Mouse (Mus musculus) midbrain, embryonic 10.5 days (tissue): ENCODE measurements around the gene Cd320. TPM values are rescaled to one million over a fixed set of nuclear protein-coding genes. Genes with fewer than 3 reads are reported as not detected.

Experiments
- DNase-seq: peaks from one replicate; pipeline ENCODE4 v3.0.0-alpha.2; 2017; ENCODE audit warnings: low spot score
- H3K27ac ChIP-seq: fragments of 300-500 bp; sonication (generic); replicated peaks from 2 replicates; pipeline ENCODE4 v1.5.1; 2016; ENCODE audit warnings: mild to moderate bottlenecking
- H3K27me3 ChIP-seq: fragments of 300-500 bp; sonication (generic); 2 replicates; pipeline ENCODE4 v1.6.1; 2016; ENCODE audit warnings: low read depth, mild to moderate bottlenecking; ENCODE audit not compliant: poor library complexity, severe bottlenecking
- H3K36me3 ChIP-seq: fragments of 300-500 bp; sonication (generic); 2 replicates; pipeline ENCODE4 v1.6.1; 2016; ENCODE audit warnings: mild to moderate bottlenecking, moderate library complexity
- H3K4me1 ChIP-seq: fragments of 300-500 bp; sonication (generic); 2 replicates; pipeline ENCODE4 v1.6.1; 2016
- H3K4me3 ChIP-seq: fragments of 300-500 bp; sonication (generic); 2 replicates; pipeline ENCODE4 v1.5.1; 2016; ENCODE audit warnings: mild to moderate bottlenecking, moderate library complexity
- H3K9me3 ChIP-seq: fragments of 300-500 bp; sonication (generic); replicated peaks from 2 replicates; pipeline ENCODE4 v1.6.1; 2016; ENCODE audit warnings: mild to moderate bottlenecking
- WGBS: fragments of 180-500 bp; shearing (Covaris S2); methylation state at CpG from one replicate; pipeline ENCODE4 v1.1.7; 2016; 5-methylcytosine and 5-hydroxymethylcytosine counted together
- polyA plus RNA-seq: library from polyadenylated mRNA; unstranded; fragments of >200 nt; fragmentation: Nextera tagmentation; extraction: Ambion mirVana; gene quantifications from 2 replicates; pipeline ENCODE4 v1.2.1, GENCODE M21; 2016

The Cd320 gene
- 82.0 and 82.4 TPM in 2 replicates for polyA plus RNA-seq

DNA sequence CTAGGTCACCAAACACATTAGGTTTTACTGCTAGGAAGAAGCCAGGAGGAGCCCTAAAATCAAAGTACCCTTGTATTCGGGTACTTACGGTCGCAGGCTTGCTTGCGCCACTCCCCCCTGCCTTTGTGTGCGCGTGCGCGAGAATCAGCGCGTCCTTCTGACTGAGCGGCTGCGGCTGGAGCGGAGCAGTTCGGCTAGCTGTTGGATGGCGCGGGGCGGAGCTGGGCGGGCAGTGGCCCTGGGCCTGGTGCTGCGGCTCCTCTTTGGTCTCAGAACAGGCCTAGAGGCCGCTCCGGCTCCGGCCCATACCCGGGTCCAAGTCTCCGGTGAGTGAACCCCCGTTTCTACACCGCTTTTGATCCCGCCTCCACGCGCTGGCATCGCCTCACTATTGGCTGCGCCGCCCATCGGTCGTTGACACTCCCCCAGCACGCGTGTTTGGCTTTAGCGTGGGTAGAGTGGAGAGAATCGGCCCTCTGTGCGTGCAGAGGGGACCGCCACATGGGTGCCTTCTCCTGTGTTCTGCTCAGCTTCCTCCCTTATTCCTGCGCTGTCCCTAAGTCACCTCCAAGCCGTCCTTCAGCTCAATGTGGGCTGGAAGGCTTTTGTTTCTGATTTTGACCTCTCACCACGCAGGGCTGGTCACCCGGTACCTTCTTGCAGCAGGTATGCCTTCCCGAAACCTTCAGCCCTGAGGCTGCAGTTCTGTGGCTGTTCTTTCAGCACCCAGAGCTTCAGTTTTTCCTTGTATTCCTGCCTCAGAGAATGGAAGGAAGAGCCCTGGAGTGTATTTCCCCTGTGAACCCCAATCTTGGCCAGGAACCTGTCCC lies at the start of gene Cd320:
Cd320 (plus strand) TSS at position 126 of the 830 bp plus-strand sequence.
- Histone ChIP-seq H3K36me3 (peaks cover 41% of the 10 kb centered on the region), H3K9me3 (no peaks in the 10 kb centered on the region), H3K4me3 (peak within 1 kb of the TSS; percentile 68), H3K27ac (peak within 1 kb of the TSS; percentile 88), H3K4me1 (peaks cover 22% of the 10 kb centered on the region), H3K27me3 (no peaks in the 10 kb centered on the region)
- peak; percentile 91 for DNase-seq
- under 1% methylated on average over 45 of the region's 45 CpGs for WGBS

DNA sequence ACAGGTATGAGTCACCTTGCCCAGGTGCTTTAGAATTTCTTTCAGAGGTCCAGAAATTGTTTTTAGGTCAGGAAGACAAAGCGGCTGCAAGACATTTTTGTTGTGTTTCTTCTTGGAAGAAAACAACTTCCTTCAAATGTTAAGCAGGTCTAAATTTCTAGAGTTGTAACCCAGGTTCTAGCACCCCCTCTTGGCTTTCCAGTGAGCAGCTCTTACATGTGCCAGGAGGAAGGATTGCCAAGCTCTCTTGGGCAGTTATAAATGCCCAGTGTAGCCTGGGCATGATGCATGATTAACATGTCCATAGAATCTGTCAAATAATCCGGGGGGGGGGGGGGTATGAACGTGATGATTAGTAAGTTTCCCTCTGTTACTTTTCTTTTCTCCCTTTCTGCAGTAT lies 44.6 kb upstream of the Cd320 start:
- no peaks in the 10 kb centered on the region for H3K9me3 ChIP-seq
- no peaks in the 10 kb centered on the region for H3K36me3 ChIP-seq
- no peak for DNase-seq
- H3K27me3 ChIP-seq, result no peaks in the 10 kb centered on the region
- no peak overlapping the region for H3K4me3 ChIP-seq
- 58% methylated on average over 3 of the region's 3 CpGs for WGBS
- H3K27ac ChIP-seq, result no peak overlapping the region
- H3K4me1 ChIP-seq, result no peaks in the 10 kb centered on the region

DNA sequence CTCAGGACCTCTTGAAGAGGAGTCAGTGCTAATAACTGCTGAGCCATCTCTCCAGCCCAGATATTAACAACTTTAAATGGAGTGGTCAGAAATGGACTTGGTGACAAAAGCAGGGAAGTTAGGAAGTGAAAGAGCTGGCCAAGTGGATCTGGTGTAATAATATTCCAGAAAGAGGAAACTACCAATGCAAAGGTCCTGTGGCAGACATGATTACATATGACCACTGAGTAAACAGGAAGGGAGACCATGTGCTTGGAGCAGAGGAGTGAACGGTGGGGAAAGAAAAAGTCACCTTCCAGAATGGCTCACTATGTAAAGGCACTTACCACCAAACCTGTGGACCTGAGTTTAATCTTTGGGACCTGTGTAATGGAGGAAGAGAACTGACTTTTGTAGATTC lies 43.6 kb upstream of the Cd320 start:
- Histone ChIP-seq H3K9me3 (no peaks in the 10 kb centered on the region), H3K4me1 (no peaks in the 10 kb centered on the region), H3K27ac (no peak overlapping the region), H3K4me3 (no peak overlapping the region), H3K27me3 (no peaks in the 10 kb centered on the region), H3K36me3 (no peaks in the 10 kb centered on the region)
- no peak for DNase-seq
- WGBS, result 74% methylated on average over 1 of the region's 1 CpGs

DNA sequence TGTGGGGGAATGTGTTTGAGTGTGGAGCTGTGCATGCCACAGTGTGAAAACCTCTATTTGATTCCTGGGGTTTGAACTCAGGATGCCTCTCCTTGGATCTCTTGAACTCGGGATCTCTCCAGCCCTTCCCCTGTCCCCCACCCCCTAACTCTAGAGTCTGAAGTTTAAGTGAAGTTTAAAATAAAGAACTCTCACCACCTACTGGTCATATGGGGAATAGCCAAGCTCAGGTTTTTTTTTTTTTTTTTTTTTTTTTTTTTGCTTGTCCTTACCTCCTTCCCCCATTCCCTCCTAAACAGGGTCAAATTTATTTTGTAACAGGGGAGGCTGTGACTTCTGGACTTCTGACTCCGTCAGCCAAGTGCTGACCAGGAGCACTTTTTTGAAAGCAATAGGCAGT lies 40.7 kb upstream of the Cd320 start:
- no peak overlapping the region for H3K27ac ChIP-seq
- 1% methylated on average over 2 of the region's 2 CpGs for WGBS
- no peak overlapping the region for H3K4me3 ChIP-seq
- no peaks in the 10 kb centered on the region for H3K9me3 ChIP-seq
- H3K4me1 ChIP-seq, result no peaks in the 10 kb centered on the region
- H3K36me3 ChIP-seq, result no peaks in the 10 kb centered on the region
- H3K27me3 ChIP-seq, result no peaks in the 10 kb centered on the region
- no peak for DNase-seq

DNA sequence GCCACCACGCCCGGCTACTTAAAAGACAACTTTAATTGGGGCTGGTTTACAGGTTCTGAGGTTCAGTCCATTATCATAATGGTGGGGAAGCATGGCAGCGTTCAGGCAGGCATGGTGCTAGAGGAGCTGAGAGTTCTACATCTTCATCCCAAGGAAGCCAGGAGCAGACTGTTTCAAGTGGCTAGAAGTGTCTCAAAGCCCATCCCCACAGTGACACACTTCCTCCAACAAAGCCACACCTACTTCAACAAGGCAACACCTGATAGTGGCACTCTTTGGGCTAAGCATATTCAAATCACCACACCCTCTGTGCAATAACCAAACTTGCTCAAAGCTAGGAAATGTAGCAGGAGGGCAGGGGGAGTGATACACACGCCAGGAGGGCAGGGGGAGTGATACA lies 38.7 kb upstream of the Cd320 start:
- 67% methylated on average over 4 of the region's 4 CpGs for WGBS
- Histone ChIP-seq H3K27ac (no peak overlapping the region), H3K9me3 (no peaks in the 10 kb centered on the region), H3K4me1 (no peaks in the 10 kb centered on the region), H3K4me3 (no peak overlapping the region), H3K27me3 (no peaks in the 10 kb centered on the region), H3K36me3 (no peaks in the 10 kb centered on the region)
- DNase-seq, result no peak

DNA sequence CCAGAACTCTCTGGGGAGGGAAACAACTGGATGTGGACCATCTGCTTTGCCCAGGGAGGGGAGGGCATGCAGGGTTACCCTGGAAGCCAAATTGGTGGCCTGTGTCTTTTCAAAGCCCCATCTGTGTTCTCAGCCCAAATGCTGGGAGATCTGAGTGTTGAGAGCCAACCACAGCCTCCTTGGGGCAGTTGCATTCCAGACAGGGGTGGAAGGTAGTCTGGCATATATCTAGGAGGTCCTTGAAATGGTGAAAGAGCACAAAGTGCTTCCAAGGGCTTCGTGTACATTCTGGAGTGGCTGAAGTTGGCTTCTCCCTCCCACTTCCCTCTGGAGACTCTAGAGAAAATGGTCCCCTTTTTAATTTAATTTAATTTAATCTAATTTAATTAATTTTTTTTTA lies 38.1 kb upstream of the Cd320 start:
- Histone ChIP-seq H3K36me3 (no peaks in the 10 kb centered on the region), H3K27ac (no peak overlapping the region), H3K4me3 (no peak overlapping the region), H3K9me3 (no peaks in the 10 kb centered on the region), H3K27me3 (no peaks in the 10 kb centered on the region), H3K4me1 (no peaks in the 10 kb centered on the region)
- no peak for DNase-seq
- WGBS, result 68% methylated on average over 1 of the region's 1 CpGs

DNA sequence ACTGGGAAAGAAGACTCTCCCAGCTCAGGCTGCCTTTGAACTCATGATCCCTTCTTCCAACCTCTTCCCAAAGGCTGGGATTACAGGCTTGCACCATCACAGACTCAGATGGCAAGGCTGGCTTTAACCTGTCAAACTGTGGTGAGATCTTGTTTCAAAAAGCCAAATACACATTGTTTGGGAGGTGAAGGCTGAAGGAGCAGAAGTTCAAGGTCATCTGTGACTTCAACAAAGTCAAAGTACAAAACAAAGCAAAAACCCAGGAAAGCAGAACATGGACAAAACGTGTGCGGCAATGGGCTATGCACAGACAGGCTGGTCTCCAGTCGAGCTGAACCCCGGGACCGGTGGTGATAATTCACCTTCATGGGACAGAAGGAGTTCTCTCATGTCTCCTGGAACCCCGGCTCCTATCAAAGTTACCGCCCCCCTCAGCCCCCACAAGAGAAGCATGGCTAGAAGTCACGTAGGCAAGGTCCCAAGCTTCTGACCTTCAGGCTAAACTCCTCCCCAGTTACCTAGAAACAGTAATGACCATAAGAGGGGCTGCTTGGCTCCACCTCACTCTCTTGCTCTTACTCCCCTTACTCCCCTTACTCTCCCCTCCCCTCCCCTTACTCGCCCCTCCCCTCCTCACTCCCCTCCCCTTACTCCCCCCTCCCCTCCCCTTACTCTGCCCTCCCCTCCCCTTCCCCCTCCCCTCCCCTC lies 35.6 kb upstream of the Cd320 start:
- H3K9me3 ChIP-seq, result no peaks in the 10 kb centered on the region
- WGBS, result 71% methylated on average over 9 of the region's 9 CpGs
- H3K4me3 ChIP-seq, result no peak overlapping the region
- H3K27me3 ChIP-seq, result peaks cover 13% of the 10 kb centered on the region
- H3K27ac ChIP-seq, result no peak overlapping the region
- no peak for DNase-seq
- no peaks in the 10 kb centered on the region for H3K36me3 ChIP-seq
- H3K4me1 ChIP-seq, result peaks cover 13% of the 10 kb centered on the region

DNA sequence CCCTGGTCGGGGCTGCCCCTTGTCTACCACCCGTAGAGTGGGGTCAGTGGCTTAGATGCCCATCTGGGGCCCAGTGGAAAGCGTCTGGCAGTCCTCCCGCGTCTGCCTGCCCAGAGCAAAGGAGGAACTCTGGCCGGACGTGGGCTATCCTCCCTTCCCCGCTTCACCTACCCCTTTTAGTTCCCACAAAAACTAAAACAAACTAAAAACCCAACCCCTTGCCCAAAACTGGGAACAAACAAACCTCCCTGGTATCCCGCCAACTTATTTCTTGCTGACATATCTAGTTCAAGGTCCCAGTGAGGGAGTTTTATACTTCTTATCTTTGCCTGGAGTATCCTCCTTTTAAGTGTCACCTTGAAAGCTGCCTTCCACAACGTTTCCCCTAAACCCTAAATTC lies 34.7 kb upstream of the Cd320 start:
- H3K36me3 ChIP-seq, result no peaks in the 10 kb centered on the region
- no peak overlapping the region for H3K4me3 ChIP-seq
- H3K4me1 ChIP-seq, result peaks cover 13% of the 10 kb centered on the region
- H3K9me3 ChIP-seq, result no peaks in the 10 kb centered on the region
- no peak for DNase-seq
- 38% methylated on average over 10 of the region's 10 CpGs for WGBS
- H3K27me3 ChIP-seq, result peaks cover 13% of the 10 kb centered on the region
- H3K27ac ChIP-seq, result no peak overlapping the region

DNA sequence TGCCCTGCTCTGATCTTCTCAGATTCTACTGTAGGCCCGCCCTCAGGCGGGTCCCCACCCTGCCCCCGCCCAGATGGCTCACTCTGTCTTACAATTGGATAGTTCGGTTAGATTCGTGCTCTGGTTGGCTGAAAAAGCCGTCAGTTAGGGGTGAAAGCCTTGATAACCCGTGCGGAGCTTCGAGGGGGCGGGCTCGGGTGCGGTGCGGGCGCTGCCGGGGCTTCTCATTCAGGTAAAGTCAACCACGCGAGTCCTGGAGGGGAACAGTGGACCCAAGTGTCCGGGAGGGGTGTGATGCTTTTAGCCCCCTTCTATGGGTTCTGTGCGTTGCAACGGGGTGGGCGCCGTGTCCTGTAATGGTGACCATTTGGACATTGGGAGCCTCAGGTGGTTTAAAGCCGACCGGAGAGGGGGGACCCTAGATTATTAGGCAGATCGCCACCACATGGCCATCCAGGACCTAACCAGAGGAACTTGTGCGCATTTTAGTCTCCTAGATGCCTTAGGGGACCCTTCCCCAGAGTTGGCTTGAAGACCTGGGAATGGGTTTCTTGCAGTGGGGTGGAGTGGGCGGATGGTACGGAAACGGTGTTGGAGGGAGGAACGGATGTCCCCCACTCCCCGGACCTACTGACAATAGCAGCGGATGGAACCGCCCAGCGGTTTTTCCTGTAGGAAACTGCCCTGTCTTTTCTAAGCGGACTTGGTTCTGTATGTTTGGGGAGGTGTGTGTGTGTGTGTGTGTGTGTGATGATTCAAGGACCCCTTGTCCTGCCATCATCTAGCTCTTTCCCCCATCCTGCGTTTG lies 32.4 kb upstream of the Cd320 start, which contains the start of gene Kank3:
Kank3 (plus strand) TSS at position 186 of the 808 bp plus-strand sequence.
- H3K27ac ChIP-seq, result peak within 1 kb of the TSS; percentile 43; the same call in 1 of the 2 replicates
- peak; percentile 89 for DNase-seq
- peak within 1 kb of the TSS; percentile 66 for H3K4me3 ChIP-seq
- H3K9me3 ChIP-seq, result no peaks in the 10 kb centered on the region
- peaks cover 13% of the 10 kb centered on the region for H3K4me1 ChIP-seq
- H3K27me3 ChIP-seq, result peaks cover 13% of the 10 kb centered on the region
- H3K36me3 ChIP-seq, result no peaks in the 10 kb centered on the region
- WGBS, result under 1% methylated on average over 36 of the region's 36 CpGs

DNA sequence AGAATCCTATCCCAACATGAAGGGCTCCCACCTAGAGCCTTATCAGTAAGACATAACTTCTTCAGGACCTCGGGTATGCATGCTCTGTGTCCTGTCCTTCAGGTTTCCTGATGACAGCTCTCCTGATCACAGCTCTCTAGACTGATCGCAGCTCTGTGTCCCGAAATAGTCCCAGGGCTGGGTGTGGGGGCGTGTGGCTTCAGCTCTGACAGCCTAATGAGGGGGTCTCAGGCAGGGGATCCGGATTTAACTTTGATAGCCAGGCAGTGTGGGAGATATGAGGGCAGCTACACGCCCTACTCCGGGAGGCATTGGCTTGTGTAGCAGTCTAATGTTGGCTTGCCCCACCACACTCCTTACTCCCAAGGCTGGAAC lies 31.8 kb upstream of the Cd320 start:
- peaks cover 13% of the 10 kb centered on the region for H3K27me3 ChIP-seq
- H3K27ac ChIP-seq, result no peak overlapping the region
- WGBS, result 30% methylated on average over 7 of the region's 7 CpGs
- no peaks in the 10 kb centered on the region for H3K9me3 ChIP-seq
- peak overlapping the region; percentile 66 for H3K4me3 ChIP-seq
- no peak for DNase-seq
- H3K36me3 ChIP-seq, result no peaks in the 10 kb centered on the region
- peaks cover 13% of the 10 kb centered on the region for H3K4me1 ChIP-seq

DNA sequence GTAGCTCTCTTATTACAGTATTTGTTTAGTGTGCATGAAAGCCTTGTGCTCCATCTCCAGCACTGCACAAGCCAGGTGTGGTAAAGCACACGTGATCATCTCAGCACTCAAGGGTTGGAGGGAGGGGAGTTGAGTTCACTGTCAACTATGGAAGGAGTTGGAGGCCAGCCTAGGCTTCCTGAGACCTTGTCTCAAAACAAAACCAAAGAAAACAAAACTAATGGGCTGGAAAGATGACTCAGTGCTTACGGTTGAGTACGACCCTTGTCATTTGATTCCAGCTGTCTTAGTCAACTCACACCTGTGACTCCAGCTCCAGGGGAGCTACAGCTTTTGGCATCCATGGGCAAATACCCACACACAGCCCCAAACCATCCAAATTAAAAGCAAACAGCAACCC lies 30.4 kb upstream of the Cd320 start:
- no peak overlapping the region for H3K27ac ChIP-seq
- H3K27me3 ChIP-seq, result peaks cover 13% of the 10 kb centered on the region
- no peaks in the 10 kb centered on the region for H3K9me3 ChIP-seq
- no peaks in the 10 kb centered on the region for H3K36me3 ChIP-seq
- DNase-seq, result no peak
- peaks cover 22% of the 10 kb centered on the region for H3K4me1 ChIP-seq
- H3K4me3 ChIP-seq, result no peak overlapping the region
- WGBS, result 75% methylated on average over 3 of the region's 3 CpGs

DNA sequence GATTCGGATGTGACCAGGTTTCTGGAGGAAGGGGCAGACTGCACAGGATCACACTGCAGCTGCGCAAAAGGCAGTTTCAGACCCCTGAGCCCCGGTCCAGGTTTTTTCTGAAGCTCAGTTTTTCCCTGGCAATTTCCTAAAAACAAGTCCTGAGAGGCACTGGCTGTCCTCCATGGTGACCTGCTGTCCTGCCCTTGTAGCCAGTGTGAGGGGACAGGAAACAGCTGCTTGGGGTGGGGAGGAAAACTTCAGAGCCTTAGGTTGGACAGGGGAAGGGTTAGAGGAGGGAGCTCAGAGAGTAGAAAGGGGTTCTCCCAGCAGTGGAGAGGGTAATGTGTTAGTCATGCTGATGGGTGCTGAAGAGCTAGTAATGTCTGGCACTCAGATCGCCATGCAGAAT lies 29.9 kb upstream of the Cd320 start:
- WGBS, result 73% methylated on average over 4 of the region's 4 CpGs
- H3K9me3 ChIP-seq, result no peaks in the 10 kb centered on the region
- DNase-seq, result no peak
- H3K4me3 ChIP-seq, result no peak overlapping the region
- H3K4me1 ChIP-seq, result peaks cover 27% of the 10 kb centered on the region
- H3K27me3 ChIP-seq, result peaks cover 13% of the 10 kb centered on the region
- no peak overlapping the region for H3K27ac ChIP-seq
- H3K36me3 ChIP-seq, result 0 out of 2 replicates have a peak, but pooled peaks cover under 1% of the 10 kb centered on the region
